ENCODE assay signal across 31 mouse cellular contexts in genomic region chr2:145955844-145956243, GRCm38 (mm10). TPM values are rescaled to one million over a fixed set of nuclear protein-coding genes. Genes with fewer than 3 reads are reported as not detected.
DNase-seq lines count a peak whose midpoint lies in the region; ATAC-seq and TF ChIP-seq lines count a peak whose summit lies in the region.
"Had no signal": no experiment of that assay in that cellular context is flagged by ENCODE, and none has a peak within 500 bp of the region (broad histone marks: within the 10 kb centered on the region; RNA-seq: fewer than 3 reads in every experiment).

No protein-coding gene starts in this region.

- H3K27me3 ChIP-seq in forebrain, embryonic 13.5 days: peaks cover 21% of the 10 kb centered on the region; the same call in 1 of the 2 replicates
- H3K27me3 ChIP-seq in forebrain, postnatal 0 days (ENCODE audit: insufficient read depth, low read length): no peaks in the 10 kb centered on the region
- no peaks in the 10 kb centered on the region for H3K27me3 ChIP-seq in midbrain, embryonic 11.5 days (ENCODE audit: control insufficient read depth, insufficient read depth, low read length)
- no peaks in the 10 kb centered on the region for H3K27me3 ChIP-seq in midbrain, embryonic 14.5 days (ENCODE audit: control insufficient read depth, insufficient read depth, low read length)
- H3K27me3 ChIP-seq: embryonic facial prominence, embryonic 15.5 days; heart, embryonic 15.5 days; hindbrain, embryonic 13.5 days; intestine, embryonic 15.5 days had no signal

- no peaks in the 10 kb centered on the region for H3K36me3 ChIP-seq in forebrain, embryonic 13.5 days (ENCODE audit: poor library complexity, severe bottlenecking)
- no peaks in the 10 kb centered on the region for H3K36me3 ChIP-seq in forebrain, postnatal 0 days (ENCODE audit: insufficient read depth)
- no peaks in the 10 kb centered on the region for H3K36me3 ChIP-seq in midbrain, embryonic 11.5 days (ENCODE audit: control insufficient read depth, insufficient read depth, low read length)
- no peaks in the 10 kb centered on the region for H3K36me3 ChIP-seq in midbrain, embryonic 14.5 days (ENCODE audit: control insufficient read depth, insufficient read depth, low read length)
- H3K36me3 ChIP-seq: embryonic facial prominence, embryonic 12.5 days; embryonic facial prominence, embryonic 15.5 days; heart, embryonic 15.5 days; hindbrain, embryonic 10.5 days; hindbrain, embryonic 13.5 days; intestine, embryonic 15.5 days had no signal

- H3K4me1 ChIP-seq in forebrain, embryonic 13.5 days: peaks cover 21% of the 10 kb centered on the region
- no peaks in the 10 kb centered on the region for H3K4me1 ChIP-seq in forebrain, postnatal 0 days (ENCODE audit: insufficient read depth)
- H3K4me1 ChIP-seq in midbrain, embryonic 11.5 days (ENCODE audit: control insufficient read depth, insufficient read depth, low read length): peaks cover 5% of the 10 kb centered on the region
- no peaks in the 10 kb centered on the region for H3K4me1 ChIP-seq in midbrain, embryonic 14.5 days (ENCODE audit: control insufficient read depth, insufficient read depth, low read length)
- H3K4me1 ChIP-seq: embryonic facial prominence, embryonic 12.5 days; embryonic facial prominence, embryonic 15.5 days; heart, embryonic 15.5 days; intestine, embryonic 15.5 days had no signal

- ATAC-seq in forebrain, embryonic 13.5 days: peak; percentile 36; the same call in 1 of the 2 replicates
- no peak for ATAC-seq in forebrain, postnatal 0 days
- ATAC-seq in midbrain, embryonic 11.5 days (ENCODE audit: low FRiP score): no peak
- no peak for ATAC-seq in midbrain, embryonic 14.5 days (ENCODE audit: low FRiP score, low TSS enrichment)
- peak; percentile 23 for ATAC-seq in granulocyte monocyte progenitor cell, adult 5-6 weeks (replicated peaks; ENCODE audit: poor library complexity, severe bottlenecking)
- ATAC-seq in erythroblast, adult 5-6 weeks (replicated peaks; ENCODE audit: low FRiP score, poor library complexity, severe bottlenecking): no peak
- ATAC-seq: activated CD4-positive, CD25-positive, alpha-beta regulatory T cell, adult 4 months; CD4-positive, CD25-positive, alpha-beta regulatory T cell, adult 4 months; hindbrain, embryonic 16.5 days; intestine, embryonic 15.5 days had no signal

- no peak overlapping the region for H3K4me3 ChIP-seq in forebrain, embryonic 13.5 days
- H3K4me3 ChIP-seq in forebrain, postnatal 0 days (ENCODE audit: low read depth, low read length): no peak overlapping the region
- no peak overlapping the region for H3K4me3 ChIP-seq in midbrain, embryonic 11.5 days (ENCODE audit: low read depth, low read length)
- H3K4me3 ChIP-seq in midbrain, embryonic 14.5 days (replicated peaks; ENCODE audit: low read depth, low read length): no peak overlapping the region
- H3K4me3 ChIP-seq: embryonic facial prominence, embryonic 12.5 days; embryonic facial prominence, embryonic 15.5 days; erythroblast, embryonic 14.5 days; heart, embryonic 15.5 days; hindbrain, embryonic 10.5 days; hindbrain, embryonic 13.5 days; intestine, embryonic 15.5 days had no signal

- TF ChIP-seq CTCF in forebrain, postnatal 0 days (IDR thresholded peaks at IDR 0.05; ENCODE audit: low read depth): no peak

- 14% methylated on average over 10 of the region's 10 CpGs for WGBS in forebrain, embryonic 13.5 days
- 19% methylated on average over 10 of the region's 10 CpGs for WGBS in forebrain, postnatal 0 days
- 58% methylated on average over 10 of the region's 10 CpGs for WGBS in midbrain, embryonic 11.5 days
- 49% methylated on average over 10 of the region's 10 CpGs for WGBS in midbrain, embryonic 14.5 days

- H3K4me2 ChIP-seq in forebrain, embryonic 13.5 days: peak overlapping the region; percentile 31
- no peak overlapping the region for H3K4me2 ChIP-seq in forebrain, postnatal 0 days (ENCODE audit: low read depth)
- no peak overlapping the region for H3K4me2 ChIP-seq in midbrain, embryonic 11.5 days
- H3K4me2 ChIP-seq in midbrain, embryonic 14.5 days (ENCODE audit: low read length): no peak overlapping the region
- H3K4me2 ChIP-seq: embryonic facial prominence, embryonic 12.5 days; embryonic facial prominence, embryonic 15.5 days; heart, embryonic 11.5 days; heart, embryonic 15.5 days; hindbrain, embryonic 13.5 days; intestine, embryonic 15.5 days had no signal

- no peak overlapping the region for H3K27ac ChIP-seq in forebrain, embryonic 13.5 days
- no peak overlapping the region for H3K27ac ChIP-seq in forebrain, postnatal 0 days (ENCODE audit: low read depth, low read length)
- no peak overlapping the region for H3K27ac ChIP-seq in midbrain, embryonic 11.5 days (ENCODE audit: low read depth, low read length)
- no peak overlapping the region for H3K27ac ChIP-seq in midbrain, embryonic 14.5 days (replicated peaks; ENCODE audit: low read depth, low read length)
- H3K27ac ChIP-seq: embryonic facial prominence, embryonic 12.5 days; embryonic facial prominence, embryonic 15.5 days; heart, embryonic 15.5 days; hindbrain, embryonic 10.5 days; hindbrain, embryonic 13.5 days; intestine, embryonic 15.5 days had no signal

- no peak for DNase-seq in forebrain, postnatal 0 days
- peak; percentile 73 for DNase-seq in midbrain, embryonic 11.5 days (ENCODE audit: low spot score, missing footprints)
- no peak for DNase-seq in midbrain, embryonic 14.5 days
- no peak for DNase-seq in gastrocnemius, adult 18-20 months (ENCODE audit: low spot score)
- DNase-seq: adrenal gland, adult 8-10 months; adrenal gland, postnatal 25 days; cerebellum, adult 18-20 months; cerebellum, adult 9-10 months; cerebellum, postnatal 25 days; gastrocnemius, postnatal 25 days; heart, postnatal 10 days; heart, postnatal 36 days; kidney, adult 11 months; kidney, adult 8-10 months had no signal

- H3K9ac ChIP-seq in forebrain, embryonic 13.5 days: no peak overlapping the region
- H3K9ac ChIP-seq in forebrain, postnatal 0 days: no peak overlapping the region
- no peak overlapping the region for H3K9ac ChIP-seq in midbrain, embryonic 11.5 days (ENCODE audit: low read length)
- H3K9ac ChIP-seq in midbrain, embryonic 14.5 days (replicated peaks; ENCODE audit: low read length): no peak overlapping the region
- H3K9ac ChIP-seq: embryonic facial prominence, embryonic 12.5 days; embryonic facial prominence, embryonic 15.5 days; heart, embryonic 15.5 days; hindbrain, embryonic 13.5 days; intestine, embryonic 15.5 days had no signal

- no peaks in the 10 kb centered on the region for H3K9me3 ChIP-seq in forebrain, embryonic 13.5 days (replicated peaks)
- H3K9me3 ChIP-seq in forebrain, postnatal 0 days (ENCODE audit: low read length): no peaks in the 10 kb centered on the region
- no peaks in the 10 kb centered on the region for H3K9me3 ChIP-seq in midbrain, embryonic 11.5 days (ENCODE audit: control insufficient read depth, low read length)
- H3K9me3 ChIP-seq in midbrain, embryonic 14.5 days (ENCODE audit: control insufficient read depth, low read length): 0 out of 2 replicates have a peak, but pooled peaks cover 3% of the 10 kb centered on the region
- H3K9me3 ChIP-seq: embryonic facial prominence, embryonic 12.5 days; embryonic facial prominence, embryonic 15.5 days; heart, embryonic 15.5 days; hindbrain, embryonic 10.5 days; hindbrain, embryonic 13.5 days; intestine, embryonic 15.5 days had no signal

RNA-seq across cellular contexts. Expression of gene Crnkl1, which starts 21.0 kb away (rescaled TPM):
- 35.0 and 35.5 TPM in 2 replicates for polyA plus RNA-seq in forebrain, embryonic 13.5 days (2015; fragmentation: Nextera tagmentation; extraction: Ambion mirVana)
- total RNA-seq in forebrain, postnatal 0 days (2014; rRNA removed): 24.5 and 30.5 TPM in 2 replicates
- 13.0 and 15.5 TPM in 2 replicates for polyA plus RNA-seq in forebrain, postnatal 0 days (2015; fragmentation: Nextera tagmentation; extraction: Ambion mirVana)
- 44.2 and 46.6 TPM in 2 replicates for polyA plus RNA-seq in midbrain, embryonic 11.5 days (2014; fragmentation: Nextera tagmentation; extraction: Ambion mirVana)
- polyA plus RNA-seq in midbrain, embryonic 14.5 days (2014; fragmentation: Nextera tagmentation; extraction: Ambion mirVana): 27.7 and 33.5 TPM in 2 replicates
- total RNA-seq in granulocyte monocyte progenitor cell, adult 5-6 weeks (2014; fragmentation: Nextera tagmentation): 24.8 and 27.2 TPM in 2 replicates
- total RNA-seq in granulocyte monocyte progenitor cell, adult 5-6 weeks (2017): 62.3 and 69.9 TPM in 2 replicates
- total RNA-seq in erythroblast, adult 5-6 weeks (2015; ENCODE audit: low replicate concordance): 13.3 and 35.5 TPM in 2 replicates
- total RNA-seq in erythroblast, adult 5-6 weeks (2017; ENCODE audit: low replicate concordance): 70.3 and 93.8 TPM in 2 replicates
- 10 to 100 TPM; 17.0 to 17.1 TPM for total RNA-seq in gastrocnemius, adult 18-20 months (2021)

RNA-seq across cellular contexts. Expression of gene Cfap61, which starts 21.3 kb away (rescaled TPM):
- 2.0 and 2.3 TPM in 2 replicates for polyA plus RNA-seq in forebrain, embryonic 13.5 days (2015; fragmentation: Nextera tagmentation; extraction: Ambion mirVana)
- total RNA-seq in forebrain, postnatal 0 days (2014; rRNA removed): 2.5 and 7.4 TPM in 2 replicates
- 2.3 and 3.9 TPM in 2 replicates for polyA plus RNA-seq in forebrain, postnatal 0 days (2015; fragmentation: Nextera tagmentation; extraction: Ambion mirVana)
- polyA plus RNA-seq in midbrain, embryonic 11.5 days (2014; fragmentation: Nextera tagmentation; extraction: Ambion mirVana): 0.87 and 1.2 TPM in 2 replicates
- polyA plus RNA-seq in midbrain, embryonic 14.5 days (2014; fragmentation: Nextera tagmentation; extraction: Ambion mirVana): 1.1 and 1.7 TPM in 2 replicates
- not detected in 2 replicates for total RNA-seq in granulocyte monocyte progenitor cell, adult 5-6 weeks (2014; fragmentation: Nextera tagmentation)
- not detected in 2 replicates for total RNA-seq in granulocyte monocyte progenitor cell, adult 5-6 weeks (2017)
- total RNA-seq in erythroblast, adult 5-6 weeks (2015; ENCODE audit: low replicate concordance): not detected in 2 replicates
- total RNA-seq in erythroblast, adult 5-6 weeks (2017; ENCODE audit: low replicate concordance): not detected in 2 replicates
- total RNA-seq in gastrocnemius, adult 18-20 months (2021): not detected
- total RNA-seq: common myeloid progenitor, adult 5-6 weeks; gastrocnemius, adult 8-10 months; gastrocnemius, postnatal 25 days; MEL had no signal
- polyA plus RNA-seq: activated CD4-positive, CD25-positive, alpha-beta regulatory T cell, adult 4 months; CD4-positive, CD25-positive, alpha-beta regulatory T cell, adult 4 months; erythroblast, embryonic 14.5 days had no signal

RNA-seq across cellular contexts. Expression of gene Naa20, which starts 53.9 kb away (rescaled TPM):
- polyA plus RNA-seq in forebrain, embryonic 13.5 days (2015; fragmentation: Nextera tagmentation; extraction: Ambion mirVana): 134 TPM in 2 replicates
- total RNA-seq in forebrain, postnatal 0 days (2014; rRNA removed): 124 and 145 TPM in 2 replicates
- polyA plus RNA-seq in forebrain, postnatal 0 days (2015; fragmentation: Nextera tagmentation; extraction: Ambion mirVana): 152 and 176 TPM in 2 replicates
- polyA plus RNA-seq in midbrain, embryonic 11.5 days (2014; fragmentation: Nextera tagmentation; extraction: Ambion mirVana): 147 and 151 TPM in 2 replicates
- 128 and 134 TPM in 2 replicates for polyA plus RNA-seq in midbrain, embryonic 14.5 days (2014; fragmentation: Nextera tagmentation; extraction: Ambion mirVana)
- total RNA-seq in granulocyte monocyte progenitor cell, adult 5-6 weeks (2014; fragmentation: Nextera tagmentation): 79.6 and 85.0 TPM in 2 replicates
- total RNA-seq in granulocyte monocyte progenitor cell, adult 5-6 weeks (2017): 82.3 and 102 TPM in 2 replicates
- 9.2 and 24.0 TPM in 2 replicates for total RNA-seq in erythroblast, adult 5-6 weeks (2015; ENCODE audit: low replicate concordance)
- 11.8 and 22.2 TPM in 2 replicates for total RNA-seq in erythroblast, adult 5-6 weeks (2017; ENCODE audit: low replicate concordance)
- total RNA-seq in gastrocnemius, adult 18-20 months (2021): 10 to 100 TPM; 52.1 to 57.4 TPM

Comparison
In these comparisons a context has a peak if more than half of its experiments do, and no peak if none do; other contexts are left out.
1. ATAC-seq: peak in forebrain, embryonic 13.5 days (single experiment) and granulocyte monocyte progenitor cell, adult 5-6 weeks (single experiment); none in forebrain, postnatal 0 days (single experiment), midbrain, embryonic 11.5 days (single experiment), midbrain, embryonic 14.5 days (single experiment) and erythroblast, adult 5-6 weeks (single experiment).